Mouse (Mus musculus) forebrain, embryonic 14.5 days (tissue): Measurements from ENCODE around the gene Kcnh2. TPM values are rescaled to one million over a fixed set of nuclear protein-coding genes. Genes with fewer than 3 reads are reported as not detected.

Source experiments
- ATAC-seq: fragments of 200-750 bp; cut with Nextera tagmentation; 2 replicates; pipeline ENCODE4 v1.8.0; 2017; ENCODE audit warnings: mild to moderate bottlenecking, moderate library complexity
- DNase-seq: peaks from one replicate; pipeline ENCODE4 v3.0.0-alpha.2; 2015; ENCODE audit warnings: low spot score
- H3K27ac ChIP-seq: fragments of 300-500 bp; sonication (generic); 2 replicates; pipeline ENCODE4 v1.5.1; 2014; ENCODE audit warnings: low read depth, mild to moderate bottlenecking, control low read depth, low read length, moderate library complexity
- H3K27me3 ChIP-seq: fragments of 300-500 bp; sonication (generic); replicated peaks from 2 replicates; pipeline ENCODE4 v1.6.1; 2014; ENCODE audit warnings: low read length, control low read depth, mixed read lengths; ENCODE audit not compliant: control insufficient read depth, insufficient read depth
- H3K36me3 ChIP-seq: fragments of 300-500 bp; sonication (generic); 2 replicates; pipeline ENCODE4 v1.6.1; 2014; ENCODE audit warnings: low read length, control low read depth; ENCODE audit not compliant: control insufficient read depth, insufficient read depth
- H3K4me1 ChIP-seq: fragments of 300-500 bp; sonication (generic); 2 replicates; pipeline ENCODE4 v1.6.1; 2014; ENCODE audit warnings: antibody characterized with exemption, low read length, control low read depth; ENCODE audit not compliant: control insufficient read depth, insufficient read depth
- H3K4me2 ChIP-seq: fragments of 300-500 bp; sonication (generic); 2 replicates; pipeline ENCODE4 v1.6.1; 2014; ENCODE audit warnings: mild to moderate bottlenecking, control low read depth, low read length
- H3K4me3 ChIP-seq: fragments of 300-500 bp; sonication (generic); 2 replicates; pipeline ENCODE4 v1.5.1; 2014; ENCODE audit warnings: low read depth, low read length, control low read depth
- H3K9ac ChIP-seq: fragments of 300-500 bp; sonication (generic); 2 replicates; pipeline ENCODE4 v1.6.1; 2014; ENCODE audit warnings: mild to moderate bottlenecking, low read length, control low read depth, moderate library complexity
- H3K9me3 ChIP-seq: fragments of 300-500 bp; sonication (generic); replicated peaks from 2 replicates; pipeline ENCODE4 v1.6.1; 2016; ENCODE audit warnings: low read length, control low read depth, mixed read lengths; ENCODE audit not compliant: control insufficient read depth
- WGBS: fragments of 180-500 bp; shearing (Covaris S2); extraction: QIAGEN DNeasy Blood & Tissue Kit; methylation state at CpG from one replicate; pipeline ENCODE4 v1.1.7; 2014; 5-methylcytosine and 5-hydroxymethylcytosine counted together
- polyA plus RNA-seq: library from polyadenylated mRNA; unstranded; fragments of >200 nt; fragmentation: Nextera tagmentation; extraction: Ambion mirVana; gene quantifications from 2 replicates; pipeline ENCODE4 v1.2.1, GENCODE M21; 2014

Gene Kcnh2
- polyA plus RNA-seq, 1 experiment from 2014 or later = 5.2 TPM

DNA sequence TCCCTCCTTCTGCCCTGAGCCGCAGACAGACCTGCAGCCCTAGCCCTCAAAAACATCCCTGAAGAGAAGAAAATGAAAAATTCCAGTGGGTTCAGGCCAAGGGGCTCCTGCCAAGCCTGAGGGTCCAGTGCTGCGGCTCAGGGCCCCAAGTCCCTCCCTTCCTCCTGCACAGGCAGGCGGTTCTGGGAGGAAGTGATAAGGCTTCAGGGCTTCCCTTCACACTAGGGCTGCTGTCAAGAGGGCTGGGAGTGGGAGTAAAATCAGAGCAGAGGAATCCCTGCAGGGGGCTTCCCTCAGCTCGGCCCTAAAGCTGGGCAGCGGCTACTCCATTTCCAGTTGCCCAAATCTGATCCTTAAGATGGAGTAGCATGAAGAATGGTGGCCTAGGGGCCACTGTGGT, 14.1 kb upstream of the Kcnh2 start:
- no peak overlapping the region for H3K4me3 ChIP-seq

DNA sequence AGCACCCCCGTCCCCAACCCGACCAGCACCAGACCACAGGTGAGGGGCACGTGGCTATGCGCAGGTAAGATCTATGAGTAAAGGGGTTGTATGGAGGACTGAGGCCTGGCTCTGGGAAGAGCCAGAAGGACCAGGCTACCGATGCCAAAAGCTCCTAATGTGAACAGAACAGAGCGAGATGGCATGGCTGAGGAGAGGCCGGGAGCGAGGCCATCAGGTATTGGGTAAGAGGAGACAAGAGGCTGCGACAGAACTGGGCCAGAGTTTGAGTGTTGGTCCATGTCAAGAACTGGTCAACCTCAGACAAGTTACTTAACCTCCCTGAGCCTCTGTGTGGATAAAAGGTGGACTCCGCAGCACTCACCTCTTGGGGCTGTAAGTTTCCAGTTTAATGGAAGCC, 13.6 kb upstream of the Kcnh2 start:
- no peak overlapping the region for H3K4me3 ChIP-seq
- ATAC-seq = no peak
- H3K4me2 ChIP-seq = no peak overlapping the region
- 90% methylated on average over 10 of the region's 10 CpGs for WGBS
- H3K9me3 ChIP-seq = no peaks in the 10 kb centered on the region
- no peak overlapping the region for H3K9ac ChIP-seq
- H3K27ac ChIP-seq = no peak overlapping the region
- H3K4me1 ChIP-seq = no peaks in the 10 kb centered on the region
- no peaks in the 10 kb centered on the region for H3K36me3 ChIP-seq
- H3K27me3 ChIP-seq = no peaks in the 10 kb centered on the region
- DNase-seq = no peak

More for the DNA sequence above, 14.1 kb upstream of the Kcnh2 start:
- Histone ChIP-seq H3K4me2 (no peak overlapping the region), H3K27ac (no peak overlapping the region), H3K4me1 (no peaks in the 10 kb centered on the region), H3K9ac (no peak overlapping the region), H3K9me3 (no peaks in the 10 kb centered on the region), H3K27me3 (no peaks in the 10 kb centered on the region), H3K36me3 (no peaks in the 10 kb centered on the region)
- WGBS = 53% methylated on average over 5 of the region's 5 CpGs
- DNase-seq = no peak
- ATAC-seq = no peak

DNA sequence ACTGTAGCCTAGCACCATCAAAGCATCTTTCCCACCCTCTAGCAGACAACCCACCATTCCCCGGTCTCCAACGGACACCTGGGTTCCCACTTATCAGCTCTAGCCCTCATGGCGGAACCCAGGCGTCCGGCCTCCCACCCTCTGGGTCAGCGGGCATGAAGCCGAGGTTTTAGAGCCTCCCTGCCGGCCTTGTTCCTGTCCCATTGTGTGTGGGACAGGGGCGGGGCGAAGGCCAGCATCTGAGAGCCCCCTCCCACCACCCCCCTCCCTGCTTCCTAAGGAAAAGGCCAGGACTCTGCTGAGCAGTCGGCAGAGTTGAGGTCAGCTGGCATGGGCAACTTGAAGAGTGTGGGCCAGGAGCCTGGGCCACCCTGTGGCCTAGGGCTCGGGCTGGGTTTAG, 13.1 kb upstream of the Kcnh2 start, which contains the start of gene Nos3:
Nos3 (plus strand) TSS at position 303 of the 400 bp plus-strand sequence.
- WGBS = 31% methylated on average over 12 of the region's 12 CpGs
- H3K9me3 ChIP-seq = no peaks in the 10 kb centered on the region
- no peaks in the 10 kb centered on the region for H3K36me3 ChIP-seq
- no peak within 1 kb of the TSS for H3K9ac ChIP-seq
- no peaks in the 10 kb centered on the region for H3K4me1 ChIP-seq
- DNase-seq = no peak
- no peak for ATAC-seq
- H3K27me3 ChIP-seq = no peaks in the 10 kb centered on the region
- H3K4me2 ChIP-seq = no peak within 1 kb of the TSS
- no peak within 1 kb of the TSS for H3K27ac ChIP-seq
- H3K4me3 ChIP-seq = no peak within 1 kb of the TSS

DNA sequence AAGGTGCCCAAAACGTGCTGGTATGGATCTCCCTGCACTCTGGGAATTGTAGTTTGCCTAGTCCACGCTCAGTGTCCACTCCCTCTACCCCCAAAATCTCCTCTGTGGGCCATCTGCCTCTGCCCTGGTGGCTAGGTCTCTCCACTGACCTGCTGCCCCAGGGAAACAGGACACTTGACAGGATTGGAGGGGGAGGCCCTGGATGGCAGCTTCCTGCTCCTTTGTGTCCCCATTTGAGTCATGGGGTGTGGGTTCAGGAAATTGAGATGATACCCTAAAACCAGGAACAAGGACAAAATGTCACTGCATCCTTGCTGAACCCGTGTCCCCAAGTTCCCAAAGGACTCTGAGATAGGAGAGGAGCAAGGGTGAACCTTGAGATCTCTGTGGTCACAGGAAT, 12.7 kb upstream of the Kcnh2 start:
- no peak overlapping the region for H3K4me3 ChIP-seq
- H3K27ac ChIP-seq = no peak overlapping the region
- H3K9ac ChIP-seq = no peak overlapping the region
- 63% methylated on average over 3 of the region's 3 CpGs for WGBS
- DNase-seq (no peak), ATAC-seq (no peak)
- H3K27me3 ChIP-seq = no peaks in the 10 kb centered on the region
- no peaks in the 10 kb centered on the region for H3K9me3 ChIP-seq
- no peak overlapping the region for H3K4me2 ChIP-seq
- H3K4me1 ChIP-seq = no peaks in the 10 kb centered on the region
- H3K36me3 ChIP-seq = no peaks in the 10 kb centered on the region

DNA sequence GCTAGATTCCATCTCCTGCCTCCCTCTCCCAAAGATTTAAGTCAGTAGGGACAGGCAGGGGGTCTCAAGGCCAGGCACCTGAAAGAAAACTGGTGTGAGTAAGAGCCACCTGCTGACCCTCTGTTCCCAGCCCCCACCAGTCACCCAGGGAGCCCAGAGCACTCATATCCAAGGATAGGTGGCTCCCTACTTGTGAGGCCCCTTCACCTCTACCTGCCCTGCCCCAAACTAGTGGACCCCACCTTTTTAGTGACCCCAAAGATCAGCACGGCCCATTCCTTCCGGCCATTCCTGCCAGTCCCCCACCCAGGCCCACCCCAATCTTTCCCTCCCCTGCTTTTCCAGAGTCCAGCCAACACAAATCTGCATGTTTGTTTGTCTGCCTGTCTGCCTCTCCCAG, 12.1 kb upstream of the Kcnh2 start:
- H3K36me3 ChIP-seq = no peaks in the 10 kb centered on the region

DNA sequence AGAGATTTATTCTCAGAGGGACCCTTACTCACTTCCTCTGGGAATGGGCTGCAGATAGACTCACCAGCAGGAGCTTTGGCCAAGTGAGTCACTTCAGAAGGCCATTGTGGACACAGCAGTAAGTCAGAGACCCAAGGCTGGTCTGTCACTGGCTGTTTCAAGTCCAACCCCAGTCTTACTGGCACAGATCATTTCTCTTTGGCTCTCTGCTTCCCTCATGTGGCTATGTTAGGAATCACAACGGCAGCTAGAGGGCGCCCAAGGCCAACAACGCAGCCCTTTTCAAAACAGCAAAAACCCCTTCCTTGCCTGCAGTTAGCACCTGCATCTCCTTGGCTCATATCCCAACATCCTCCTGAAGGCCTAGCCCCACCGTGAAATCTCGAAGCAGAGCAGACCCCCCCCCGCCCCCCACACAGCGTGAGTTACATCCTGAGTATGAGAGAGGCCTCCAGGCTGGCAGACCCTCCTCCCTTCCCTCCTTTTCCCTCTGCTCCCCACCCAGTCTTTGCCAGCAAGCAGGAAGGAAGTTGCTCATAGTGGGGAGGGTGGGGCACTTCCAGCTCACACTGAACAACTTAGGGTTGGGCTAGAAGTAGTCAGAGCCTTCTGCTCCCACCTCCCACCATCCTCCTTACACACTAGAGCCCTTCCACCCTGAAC, 9.5 kb upstream of the Kcnh2 start:
- DNase-seq = peak; percentile 87
- Histone ChIP-seq H3K4me1 (no peaks in the 10 kb centered on the region), H3K4me2 (no peak overlapping the region), H3K27ac (peak overlapping the region; percentile 14; the same call in 1 of the 2 replicates), H3K9me3 (no peaks in the 10 kb centered on the region), H3K36me3 (no peaks in the 10 kb centered on the region), H3K4me3 (no peak overlapping the region), H3K9ac (no peak overlapping the region), H3K27me3 (no peaks in the 10 kb centered on the region)
- peak; percentile 64 for ATAC-seq
- 0% methylated on average over 7 of the region's 7 CpGs for WGBS

More for the DNA sequence above, 12.1 kb upstream of the Kcnh2 start:
- Histone ChIP-seq H3K4me2 (no peak overlapping the region), H3K27me3 (no peaks in the 10 kb centered on the region), H3K4me1 (no peaks in the 10 kb centered on the region), H3K4me3 (no peak overlapping the region), H3K27ac (no peak overlapping the region), H3K9me3 (no peaks in the 10 kb centered on the region), H3K9ac (no peak overlapping the region)
- DNase-seq (no peak), ATAC-seq (no peak)
- WGBS = 66% methylated on average over 2 of the region's 2 CpGs

DNA sequence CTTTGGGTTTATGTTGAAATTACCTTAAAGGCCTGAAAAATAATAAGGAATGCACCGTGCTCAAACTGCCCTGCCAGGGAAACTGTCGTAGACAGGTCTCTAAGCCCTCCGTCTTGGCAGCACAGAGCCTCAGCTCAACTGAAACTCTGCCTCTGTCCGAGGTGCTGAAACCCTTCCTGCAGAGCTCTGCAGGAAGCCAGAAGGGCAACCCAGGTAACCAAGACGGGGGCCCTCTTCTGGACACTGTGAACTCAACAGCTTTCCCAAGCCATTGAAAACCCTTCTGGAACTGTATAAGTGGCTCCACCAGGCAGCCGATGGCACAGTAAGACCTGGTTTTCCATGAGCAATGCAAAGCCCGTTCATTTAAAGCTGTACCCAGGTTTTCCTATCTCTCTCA, 6.1 kb upstream of the Kcnh2 start:
- no peak overlapping the region for H3K4me2 ChIP-seq
- ATAC-seq (no peak), DNase-seq (peak; percentile 82)
- no peaks in the 10 kb centered on the region for H3K36me3 ChIP-seq
- peaks cover 6% of the 10 kb centered on the region for H3K4me1 ChIP-seq
- H3K9ac ChIP-seq = no peak overlapping the region
- no peak overlapping the region for H3K27ac ChIP-seq
- no peaks in the 10 kb centered on the region for H3K27me3 ChIP-seq
- WGBS = 13% methylated on average over 7 of the region's 7 CpGs
- no peak overlapping the region for H3K4me3 ChIP-seq
- no peaks in the 10 kb centered on the region for H3K9me3 ChIP-seq

DNA sequence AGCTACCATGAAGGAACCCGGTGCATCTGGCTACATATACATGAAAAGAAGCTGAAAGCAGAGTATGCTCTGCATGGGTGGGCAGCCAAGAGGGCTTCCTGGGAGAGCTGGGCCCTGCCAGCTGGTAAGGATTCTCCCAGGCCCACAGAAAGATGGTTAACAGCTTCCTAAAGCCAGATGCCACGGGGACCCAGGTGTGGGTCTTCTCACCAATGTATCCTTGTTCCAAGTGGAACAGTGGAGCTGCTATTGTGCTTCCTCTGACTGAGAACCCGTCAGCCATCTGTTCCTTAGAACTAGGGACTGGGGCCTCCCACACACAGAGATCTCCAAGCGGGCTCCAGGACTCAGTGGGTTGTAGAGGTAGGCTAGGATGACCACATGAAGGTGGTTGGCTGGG, 5.4 kb upstream of the Kcnh2 start:
- Histone ChIP-seq H3K27me3 (no peaks in the 10 kb centered on the region), H3K4me3 (no peak overlapping the region), H3K27ac (no peak overlapping the region), H3K4me1 (peaks cover 10% of the 10 kb centered on the region), H3K9me3 (no peaks in the 10 kb centered on the region), H3K9ac (no peak overlapping the region), H3K36me3 (no peaks in the 10 kb centered on the region), H3K4me2 (no peak overlapping the region)
- DNase-seq (peak; percentile 19), ATAC-seq (no peak)
- 41% methylated on average over 4 of the region's 4 CpGs for WGBS

DNA sequence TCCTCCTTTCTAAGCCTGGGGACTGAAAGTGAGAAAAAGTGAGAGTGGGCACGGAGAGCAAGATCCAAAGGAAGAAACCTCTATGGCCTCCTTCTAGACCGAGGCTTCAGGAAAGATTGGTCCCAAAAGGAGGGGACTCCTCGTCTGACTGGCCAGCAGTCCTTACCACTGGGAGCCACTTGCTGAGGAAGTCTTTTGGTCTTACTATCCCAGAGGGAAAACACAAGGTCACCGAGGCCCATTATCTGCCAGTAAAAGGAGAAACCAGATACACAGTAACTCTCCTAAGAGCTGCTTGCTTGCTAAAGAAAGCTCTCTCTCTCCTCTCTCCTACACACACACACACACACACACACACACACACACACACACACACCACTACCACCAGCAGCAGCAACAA, 1.9 kb upstream of the Kcnh2 start:
- H3K4me3 ChIP-seq = no peak overlapping the region
- peaks cover 5% of the 10 kb centered on the region; the same call in 1 of the 2 replicates for H3K27me3 ChIP-seq
- H3K36me3 ChIP-seq = no peaks in the 10 kb centered on the region
- 27% methylated on average over 4 of the region's 4 CpGs for WGBS
- DNase-seq (no peak), ATAC-seq (no peak)
- H3K4me2 ChIP-seq = no peak overlapping the region
- no peak overlapping the region for H3K9ac ChIP-seq
- peak overlapping the region; percentile 90; the same call in 1 of the 2 replicates for H3K27ac ChIP-seq
- H3K9me3 ChIP-seq = no peaks in the 10 kb centered on the region
- peaks cover 30% of the 10 kb centered on the region for H3K4me1 ChIP-seq
